Mouse (Mus musculus): ENCODE results near the gene Rnf148. TPM values are rescaled to one million over a fixed set of nuclear protein-coding genes. Genes with fewer than 3 reads are reported as not detected.

Rnf148 gene
- total RNA-seq (2021) = 1 to 10 TPM; 1.1 to 1.4 TPM
- long read RNA-seq, experiment 1 = 0 reads
- long read RNA-seq, experiment 2 = 0 reads

DNA sequence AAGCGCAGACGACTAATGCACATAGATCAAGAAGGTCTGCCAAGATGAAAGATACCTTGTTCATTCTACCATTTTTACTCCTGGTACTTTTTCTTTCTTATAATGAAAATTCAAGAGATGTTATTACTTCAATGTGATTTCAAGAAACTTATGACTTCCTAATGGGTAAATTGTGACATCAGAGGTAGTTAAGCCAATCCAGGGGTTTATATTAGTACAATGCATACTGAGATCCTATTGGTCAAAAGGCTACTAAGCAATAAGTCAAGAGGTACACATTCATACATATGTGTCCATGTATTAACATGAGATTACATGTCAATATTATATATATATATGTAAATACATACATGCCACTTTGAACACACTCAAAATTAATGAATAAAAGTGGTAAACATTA, at the start of gene Rnf148:
Gene Rnf148 (minus strand): TSS at position 101 of the 400 bp plus-strand sequence.
- TF ChIP-seq CTCF (conservative IDR thresholded peaks at IDR 0.05) = no peak
- DNase-seq (ENCODE audit: low spot score in 2 of 2) = no peak
- Histone ChIP-seq H3K4me3 (no peak within 1 kb of the TSS), H3K27ac (no peak within 1 kb of the TSS)

DNA sequence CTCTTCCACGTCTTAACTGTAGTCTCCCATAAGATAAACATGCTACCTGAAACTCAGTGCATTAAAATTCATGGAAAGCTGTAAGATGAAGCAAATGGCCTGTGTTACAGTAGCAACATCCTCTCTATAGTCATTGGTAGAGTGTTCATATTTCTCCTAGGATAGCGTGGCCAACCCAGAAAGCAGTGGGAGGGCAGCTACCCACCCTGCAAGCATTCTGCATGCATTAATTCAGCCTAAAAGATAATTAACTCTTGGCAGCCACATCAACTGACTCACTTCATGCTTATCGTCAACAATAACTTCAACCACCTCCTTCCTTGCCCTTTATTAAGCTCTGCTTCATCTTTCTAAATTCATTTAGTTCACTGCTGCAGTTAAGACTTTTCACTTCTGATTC, 45.9 kb upstream of the Rnf148 start:
- no peak for TF ChIP-seq CTCF (conservative IDR thresholded peaks at IDR 0.05)
- DNase-seq (ENCODE audit: low spot score in 2 of 2) = no peak
- Histone ChIP-seq H3K4me3 (no peak overlapping the region), H3K27ac (no peak overlapping the region)

DNA sequence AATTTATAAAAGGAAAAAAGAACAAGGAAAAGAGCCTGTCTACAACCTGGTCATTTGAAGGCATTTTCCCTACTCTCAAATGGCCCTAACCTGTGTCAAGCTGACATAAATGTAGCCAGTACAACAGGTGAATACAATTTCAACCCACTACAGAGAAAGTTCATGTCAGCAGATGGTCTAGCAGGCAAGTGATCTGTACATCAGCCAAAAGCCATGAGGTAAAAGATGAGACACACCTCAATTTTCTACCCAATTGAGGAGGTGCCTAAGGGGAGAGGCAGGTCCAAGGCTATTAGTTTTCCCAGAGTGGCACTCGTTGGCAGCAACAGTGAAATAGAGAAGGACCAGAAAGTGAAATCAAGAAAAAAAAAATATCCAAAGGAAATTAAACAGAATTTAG, 23.2 kb upstream of the Rnf148 start:
- Histone ChIP-seq H3K4me3 (no peak overlapping the region), H3K27ac (no peak overlapping the region)
- TF ChIP-seq CTCF (conservative IDR thresholded peaks at IDR 0.05) = no peak
- DNase-seq (ENCODE audit: low spot score in 2 of 2) = no peak

DNA sequence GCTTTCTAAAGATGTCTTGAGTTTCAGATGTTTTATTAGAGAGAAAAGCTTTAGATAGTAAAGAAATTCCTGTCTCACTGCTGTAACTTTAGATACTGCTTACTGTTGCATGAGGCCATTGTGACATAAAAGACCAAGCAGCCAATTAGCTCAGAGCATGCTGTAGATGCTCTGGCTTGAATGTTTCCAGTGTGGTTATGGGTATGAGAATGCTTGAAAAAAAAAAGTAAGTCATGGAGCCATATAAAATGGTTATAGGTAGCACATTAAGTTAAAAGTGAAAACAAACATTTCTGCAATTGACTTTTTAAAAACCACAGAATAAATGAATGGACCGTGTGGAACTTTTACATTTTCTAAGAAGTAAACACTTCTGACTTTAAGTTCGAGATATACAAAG, 4.7 kb downstream of the Rnf148 start, which contains the start of gene Rnf133:
Gene Rnf133 (minus strand): TSS at position 101 of the 400 bp plus-strand sequence.
- no peak for TF ChIP-seq CTCF (conservative IDR thresholded peaks at IDR 0.05)
- H3K4me3 ChIP-seq = no peak within 1 kb of the TSS

DNA sequence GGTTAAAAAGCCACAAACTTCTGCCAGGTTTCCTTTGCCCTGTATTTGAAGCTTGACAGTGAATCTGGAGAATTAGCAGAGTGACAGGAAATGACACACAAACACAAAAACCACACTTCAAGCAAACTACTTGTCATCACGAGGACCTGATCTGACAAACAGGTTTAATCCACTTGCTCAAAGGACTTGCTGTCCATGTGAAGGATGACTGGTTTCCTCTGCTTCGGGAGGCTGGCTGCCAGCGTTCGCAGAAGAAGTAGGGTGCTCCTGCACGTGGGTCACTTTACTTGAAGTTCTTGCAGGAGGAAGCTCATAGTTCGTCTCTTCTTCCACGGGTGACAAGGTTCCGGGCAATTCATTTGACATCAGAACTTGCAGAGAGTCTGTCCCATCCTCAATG, 6.2 kb downstream of the Rnf148 start:
- no peak for DNase-seq (ENCODE audit: low spot score in 2 of 2)
- no peak overlapping the region for H3K4me3 ChIP-seq
- no peak overlapping the region for H3K27ac ChIP-seq
- TF ChIP-seq CTCF (conservative IDR thresholded peaks at IDR 0.05) = no peak

More for the DNA sequence above, 4.7 kb downstream of the Rnf148 start, which contains the start of gene Rnf133:
- no peak within 1 kb of the TSS for H3K27ac ChIP-seq
- no peak for DNase-seq (ENCODE audit: low spot score in 2 of 2)

DNA sequence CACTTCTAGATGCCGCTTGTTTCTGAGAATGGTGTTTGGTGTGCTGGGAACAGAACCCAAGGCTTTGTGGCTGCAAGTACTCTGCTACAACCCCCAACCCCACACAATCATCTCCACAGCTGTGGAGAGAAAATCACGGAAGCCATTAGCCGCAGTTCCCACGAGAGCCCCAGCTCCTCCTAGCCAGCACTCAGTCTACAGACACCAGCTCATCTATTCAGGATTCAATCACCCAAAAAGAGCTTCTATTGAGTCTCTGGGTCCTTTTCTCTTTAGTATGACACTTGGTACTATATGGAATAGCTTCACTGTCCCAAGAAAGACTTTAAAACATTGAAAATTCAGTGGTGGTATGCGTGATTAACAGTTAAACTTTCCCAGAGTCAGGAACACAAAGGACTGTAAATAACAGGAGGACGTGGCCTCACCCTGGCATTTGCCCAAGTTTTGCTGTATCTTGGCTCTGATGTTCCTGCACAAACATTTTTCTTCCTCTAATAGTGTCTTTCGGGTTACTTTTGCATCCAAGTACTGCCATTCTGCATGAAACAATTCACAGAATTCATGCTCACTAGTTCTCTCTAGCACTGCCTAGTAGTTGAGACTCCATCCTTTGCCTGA, 7.2 kb downstream of the Rnf148 start:
- Histone ChIP-seq H3K27ac (no peak overlapping the region), H3K4me3 (no peak overlapping the region)
- DNase-seq (ENCODE audit: low spot score in 2 of 2) = no peak
- no peak for TF ChIP-seq CTCF (conservative IDR thresholded peaks at IDR 0.05)

DNA sequence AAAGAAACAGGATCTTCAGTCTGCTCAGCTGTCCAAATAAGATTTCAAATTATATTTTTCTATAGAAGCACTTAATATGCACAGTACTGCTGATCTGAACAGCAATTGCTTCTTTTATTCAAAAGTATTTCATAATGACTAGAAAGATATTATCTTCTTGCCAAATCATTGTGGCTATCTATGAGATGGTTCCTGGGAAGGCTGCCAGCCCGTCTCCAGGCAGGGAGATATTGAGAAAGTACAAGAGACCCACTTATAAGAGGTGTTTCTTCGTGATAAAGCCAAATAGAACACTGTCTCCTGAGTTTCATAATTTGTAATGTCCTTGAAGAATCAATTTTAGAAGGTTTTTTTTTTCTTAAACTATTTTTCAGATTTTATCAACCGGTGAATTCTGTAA, 17.9 kb downstream of the Rnf148 start:
- Histone ChIP-seq H3K27ac (no peak overlapping the region; the same call in 1 of the 2 replicates), H3K4me3 (no peak overlapping the region)
- DNase-seq (ENCODE audit: low spot score in 2 of 2) = no peak
- TF ChIP-seq CTCF (conservative IDR thresholded peaks at IDR 0.05) = no peak

DNA sequence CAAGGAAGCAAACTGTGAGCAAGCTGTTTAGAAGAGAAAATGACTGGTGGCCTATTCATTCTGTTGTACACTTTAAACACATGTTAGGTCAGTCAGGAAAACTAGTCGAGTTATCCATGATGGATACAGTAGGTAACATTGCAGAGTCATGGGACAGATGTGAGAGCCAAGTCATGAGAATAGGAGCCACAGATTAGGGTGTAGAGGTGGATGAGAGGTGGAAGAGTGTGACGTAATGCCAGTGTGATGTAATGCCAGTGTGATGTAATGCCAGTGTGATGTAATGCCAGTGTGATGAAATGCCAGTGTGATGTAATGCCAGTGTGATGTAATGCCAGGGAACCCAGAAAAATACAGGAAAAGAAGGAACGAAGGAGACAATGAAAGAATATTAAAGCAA, 19.7 kb downstream of the Rnf148 start:
- no peak overlapping the region for H3K27ac ChIP-seq
- no peak for TF ChIP-seq CTCF (conservative IDR thresholded peaks at IDR 0.05)
- DNase-seq (ENCODE audit: low spot score in 2 of 2) = no peak
- H3K4me3 ChIP-seq = no peak overlapping the region

DNA sequence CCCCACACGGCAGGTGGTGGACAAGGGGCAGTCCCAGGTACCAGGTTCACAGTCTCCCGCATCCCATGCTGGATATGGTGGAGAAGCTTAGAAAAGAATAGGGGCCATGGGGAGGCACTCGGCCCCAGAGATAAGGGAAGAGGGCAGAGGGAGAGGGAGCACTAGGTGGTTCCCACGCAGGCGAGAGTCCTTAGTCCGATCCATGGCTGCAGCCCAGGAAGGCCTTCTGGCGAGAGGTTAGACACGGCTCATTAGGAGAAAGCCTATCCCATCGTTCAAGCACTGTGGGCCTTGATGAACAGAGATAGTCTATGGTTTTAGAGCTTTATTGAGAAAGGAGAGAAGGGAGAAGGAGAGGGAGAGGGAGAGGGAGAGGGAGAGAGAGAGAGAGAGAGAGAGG, 20.9 kb downstream of the Rnf148 start:
- Histone ChIP-seq H3K27ac (no peak overlapping the region), H3K4me3 (no peak overlapping the region)
- no peak for DNase-seq (ENCODE audit: low spot score in 2 of 2)
- no peak for TF ChIP-seq CTCF (conservative IDR thresholded peaks at IDR 0.05)

DNA sequence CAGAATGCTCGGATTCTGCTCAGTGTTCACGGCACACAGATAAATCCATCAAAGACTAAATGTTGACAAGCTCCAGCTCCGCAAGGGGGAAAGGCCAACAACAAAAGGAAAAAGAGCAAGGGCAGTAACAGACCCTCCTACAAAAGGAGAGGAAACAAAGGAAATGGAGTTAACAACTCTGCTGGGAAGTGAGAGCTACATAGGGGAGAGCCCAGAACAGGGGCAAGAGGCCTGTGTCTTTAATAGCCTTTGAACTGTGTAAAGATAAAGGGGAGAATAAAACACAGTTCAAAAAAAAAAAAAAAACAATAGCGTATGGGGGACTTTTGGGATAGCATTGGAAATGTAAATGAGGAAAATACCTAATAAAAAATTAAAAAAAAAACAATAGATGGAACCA, 24.5 kb downstream of the Rnf148 start:
- no peak overlapping the region for H3K4me3 ChIP-seq
- TF ChIP-seq CTCF (conservative IDR thresholded peaks at IDR 0.05) = no peak

More for the DNA sequence above, 24.5 kb downstream of the Rnf148 start:
- H3K27ac ChIP-seq = no peak overlapping the region
- DNase-seq (ENCODE audit: low spot score in 2 of 2) = no peak

Other genes starting within 250 kb of the Rnf148 start
- 1 to 10 TPM in 1 of 2 experiments, under 1 TPM in 1; 0.79 to 1.5 TPM for gene Rnf133, start 4.8 kb downstream of the Rnf148 start, total RNA-seq (2021)
- gene Cadps2, start 184.3 kb upstream of the Rnf148 start, total RNA-seq (2021) = 10 to 100 TPM; 81.1 to 81.7 TPM